Mouse (Mus musculus) urinary bladder, postnatal 36 days (tissue): ENCODE results near the gene Kdelr2.

Source experiments
- DNase-seq, 2 experiments: peaks; one replicate each; pipeline ENCODE4 v3.0.0; 2022; ENCODE audit warnings: low spot score in 2 of 2, mixed read lengths in 1 of 2

The Kdelr2 gene

DNA sequence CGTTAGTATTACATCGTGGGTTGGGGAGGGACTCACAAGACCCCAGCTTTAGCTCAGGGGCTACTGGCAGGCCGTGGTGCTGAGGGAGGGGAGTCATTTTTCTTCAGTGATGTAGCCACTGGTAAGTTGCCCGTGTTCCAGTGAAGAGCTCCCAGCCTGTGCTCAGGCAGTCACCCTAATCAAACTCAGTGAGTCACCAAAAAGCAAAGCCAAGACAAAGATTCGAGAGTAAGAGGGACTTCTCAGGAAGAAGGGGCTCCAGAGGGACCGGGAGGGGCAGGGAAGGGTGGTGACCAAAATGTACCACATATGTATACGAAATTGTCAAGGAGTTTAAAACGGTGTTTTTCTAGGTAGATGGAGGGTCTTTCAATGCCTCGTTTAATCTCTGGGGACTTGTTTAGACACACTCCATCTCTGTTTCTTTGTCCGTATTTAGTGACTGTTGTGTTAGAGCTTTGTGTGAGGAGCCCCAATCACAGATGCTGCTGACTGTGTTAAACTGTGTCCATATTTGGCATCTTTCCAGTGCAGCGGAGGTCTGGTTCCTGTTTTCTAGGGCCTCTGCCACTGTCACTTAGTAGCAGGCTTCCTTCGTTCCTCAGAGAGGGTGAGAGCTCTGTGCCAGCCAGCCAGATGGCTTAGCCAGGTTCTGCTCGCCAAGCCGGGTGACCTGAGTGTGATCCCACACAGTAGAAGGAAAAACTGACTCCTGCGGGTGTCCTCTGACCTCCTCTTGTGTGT is 67.0 kb downstream of the Kdelr2 start:
- peak; percentile 22 to 48 for DNase-seq

- no peak for DNase-seq
Measured at GRCm38 (mm10) chr5:143471165-143471546, 67.5 kb downstream of the Kdelr2 start.
